Mouse (Mus musculus) cortical plate, adult 2 months (tissue): ENCODE measurements around the gene Pdk3. TPM values are rescaled to one million over a fixed set of nuclear protein-coding genes. Genes with fewer than 3 reads are reported as not detected.

ENCODE experiments used
- H3K27ac ChIP-seq: fragments of 200-500 bp; 2 replicates; pipeline ENCODE4 v1.5.1; 2012; ENCODE audit warnings: low read length, control low read depth, inconsistent platforms; ENCODE audit not compliant: insufficient read depth
- H3K4me1 ChIP-seq: fragments of 200-500 bp; 2 replicates; pipeline ENCODE4 v1.6.1; 2011; ENCODE audit warnings: low read length; ENCODE audit not compliant: control insufficient read depth, insufficient read depth
- H3K4me3 ChIP-seq: fragments of 200-500 bp; 2 replicates; pipeline ENCODE4 v1.5.1; 2011; ENCODE audit warnings: mild to moderate bottlenecking, low read length, control low read depth; ENCODE audit not compliant: insufficient read depth
- CTCF ChIP-seq: fragments of 200-500 bp; IDR thresholded peaks from 2 replicates; pipeline ENCODE4 v1.5.1; 2011; ENCODE audit warnings: mild to moderate bottlenecking, control low read depth, low read length; ENCODE audit not compliant: insufficient read depth; ENCODE audit errors: extremely low read depth
- POLR2A ChIP-seq: fragments of 200-500 bp; IDR thresholded peaks from 2 replicates; pipeline ENCODE4 v1.6.1; 2011; ENCODE audit warnings: mild to moderate bottlenecking, low read length, control low read depth; ENCODE audit not compliant: insufficient read depth; ENCODE audit errors: extremely low read depth
- polyA plus RNA-seq: library from polyadenylated mRNA; depleted of rRNA; stranded (reverse); fragments of >200 nt; gene quantifications from 2 replicates; pipeline ENCODE4 v1.2.3, GENCODE M21; 2012

Pdk3 gene
- polyA plus RNA-seq, 1 experiment: 25.2 TPM

GRCm38 (mm10) chrX:93793168-93793567, 38.8 kb downstream of the Pdk3 start:
- no peaks in the 10 kb centered on the region for H3K4me1 ChIP-seq
- no peak overlapping the region for H3K27ac ChIP-seq
- no peak overlapping the region for H3K4me3 ChIP-seq
- TF ChIP-seq POLR2A (no peak), CTCF (peak; percentile 29)

GRCm38 (mm10) chrX:93789562-93789961, 42.4 kb downstream of the Pdk3 start:
- no peak for TF ChIP-seq POLR2A
- no peak for TF ChIP-seq CTCF

GRCm38 (mm10) chrX:93760770-93761169, 71.2 kb downstream of the Pdk3 start:
- TF ChIP-seq POLR2A: no peak
- TF ChIP-seq CTCF: no peak
- no peaks in the 10 kb centered on the region for H3K4me1 ChIP-seq
- no peak overlapping the region for H3K27ac ChIP-seq
- no peak overlapping the region for H3K4me3 ChIP-seq

More at GRCm38 (mm10) chrX:93789562-93789961, 42.4 kb downstream of the Pdk3 start:
- Histone ChIP-seq H3K4me1 (no peaks in the 10 kb centered on the region), H3K4me3 (no peak overlapping the region), H3K27ac (no peak overlapping the region)

GRCm38 (mm10) chrX:93756867-93757455, 75.0 kb downstream of the Pdk3 start:
- no peak for TF ChIP-seq CTCF
- TF ChIP-seq POLR2A: no peak
- no peak overlapping the region for H3K4me3 ChIP-seq
- H3K4me1 ChIP-seq: no peaks in the 10 kb centered on the region
- no peak overlapping the region for H3K27ac ChIP-seq

- Histone ChIP-seq H3K4me3 (no peak overlapping the region), H3K4me1 (no peaks in the 10 kb centered on the region), H3K27ac (no peak overlapping the region)
- TF ChIP-seq POLR2A: no peak
- TF ChIP-seq CTCF: no peak
Observed at GRCm38 (mm10) chrX:93755210-93755842, 76.7 kb downstream of the Pdk3 start.

GRCm38 (mm10) chrX:93750566-93750965, 81.4 kb downstream of the Pdk3 start:
- H3K27ac ChIP-seq: no peak overlapping the region
- H3K4me1 ChIP-seq: no peaks in the 10 kb centered on the region
- H3K4me3 ChIP-seq: no peak overlapping the region
- no peak for TF ChIP-seq CTCF
- TF ChIP-seq POLR2A: no peak

GRCm38 (mm10) chrX:93749165-93749564, 82.8 kb downstream of the Pdk3 start:
- no peak for TF ChIP-seq CTCF
- TF ChIP-seq POLR2A: no peak
- no peak overlapping the region for H3K27ac ChIP-seq

GRCm38 (mm10) chrX:93732975-93733748, 98.8 kb downstream of the Pdk3 start:
- TF ChIP-seq POLR2A (no peak), CTCF (no peak)
- no peak overlapping the region for H3K4me3 ChIP-seq
- no peaks in the 10 kb centered on the region for H3K4me1 ChIP-seq
- H3K27ac ChIP-seq: no peak overlapping the region

More at GRCm38 (mm10) chrX:93749165-93749564, 82.8 kb downstream of the Pdk3 start:
- Histone ChIP-seq H3K4me3 (no peak overlapping the region), H3K4me1 (no peaks in the 10 kb centered on the region)

GRCm38 (mm10) chrX:93732407-93732806, 99.6 kb downstream of the Pdk3 start:
- no peak overlapping the region for H3K4me3 ChIP-seq
- H3K27ac ChIP-seq: no peak overlapping the region
- no peak for TF ChIP-seq CTCF
- TF ChIP-seq POLR2A: no peak
- no peaks in the 10 kb centered on the region for H3K4me1 ChIP-seq

GRCm38 (mm10) chrX:93730854-93731253, 101.1 kb downstream of the Pdk3 start:
- Histone ChIP-seq H3K4me3 (no peak overlapping the region), H3K27ac (no peak overlapping the region), H3K4me1 (no peaks in the 10 kb centered on the region)
- TF ChIP-seq POLR2A: no peak
- no peak for TF ChIP-seq CTCF
